Mouse (Mus musculus): ENCODE results near the gene Klre1.
"Not testable (repeated sequence)": the region's sequence is repeated elsewhere in the genome, so short reads cannot be mapped to it uniquely, and the experiment has no call there.

The Klre1 gene

DNA sequence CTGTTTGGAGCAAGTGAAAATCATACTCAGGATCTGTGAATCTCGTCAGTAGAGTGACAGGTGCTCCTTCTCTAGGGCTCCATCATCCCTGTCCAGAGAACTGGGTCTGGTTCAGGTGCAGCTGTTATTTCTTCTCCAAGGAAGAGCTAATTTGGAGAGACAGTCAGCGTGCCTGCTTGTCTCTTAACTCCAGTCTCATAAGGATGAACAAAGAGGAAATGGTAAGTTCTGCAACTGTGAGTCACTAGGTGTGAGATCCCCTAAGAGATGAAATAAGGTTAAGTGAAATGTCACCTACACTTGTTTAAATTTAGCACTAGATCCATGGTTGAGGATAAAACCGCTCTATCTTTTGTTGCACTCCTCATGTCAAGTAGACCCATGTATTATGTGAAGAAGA lies 5.3 kb downstream of the Klre1 start:
- no peak for DNase-seq (ENCODE audit: low spot score in 2 of 2)

GRCm38 (mm10) chr6:129591508-129591907 lies 13.8 kb downstream of the Klre1 start, which contains the start of gene Klrd1:
TSS of gene Klrd1 (plus strand) at chr6:129591782.
- DNase-seq (ENCODE audit: low spot score in 2 of 2): no peak

- DNase-seq (ENCODE audit: low spot score in 2 of 2): no peak
These were observed 30.7 kb downstream of the Klre1 start for GRCm38 (mm10) chr6:129608372-129608771.

GRCm38 (mm10) chr6:129623735-129624134 lies 46.0 kb downstream of the Klre1 start, which contains the start of gene Klrk1:
TSS of gene Klrk1 (minus strand) at chr6:129623864.
- no peak for DNase-seq (ENCODE audit: low spot score in 2 of 2)

DNA sequence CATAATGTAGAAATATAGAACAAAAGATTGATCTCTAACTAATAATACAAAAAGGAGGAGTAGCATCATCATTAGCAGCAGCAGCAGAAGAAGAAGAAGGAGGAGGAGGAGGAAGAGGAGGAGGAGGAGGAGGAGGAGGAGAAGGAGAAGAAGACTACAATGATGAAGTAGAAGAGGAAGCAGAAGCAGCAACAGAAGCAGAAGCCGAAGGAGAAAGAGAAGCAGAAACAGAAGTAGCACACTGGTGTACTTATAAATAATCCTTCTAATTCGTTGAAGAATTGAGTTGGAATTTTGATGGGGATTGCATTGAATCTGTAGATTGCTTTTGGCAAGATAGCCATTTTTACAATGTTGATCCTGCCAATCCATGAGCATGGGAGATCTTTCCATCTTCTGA lies 53.3 kb downstream of the Klre1 start:
- DNase-seq (ENCODE audit: low spot score in 2 of 2): not testable (repeated sequence)

Measured in spleen, postnatal 14 days (tissue).